In genomic region chr3:32599328-32599727, GRCm38 (mm10) we compare ENCODE assay signal across 11 mouse cellular contexts.
"Had no signal": no experiment of that assay in that cellular context is flagged by ENCODE, and none has a peak within 500 bp of the region (broad histone marks: within the 10 kb centered on the region; RNA-seq: fewer than 3 reads in every experiment).

No protein-coding gene starts in this region.

- H3K9ac ChIP-seq: limb, embryonic 12.5 days; midbrain, embryonic 12.5 days had no signal

- H3K9me3 ChIP-seq: limb, embryonic 12.5 days; midbrain, embryonic 12.5 days had no signal

- H3K4me2 ChIP-seq: limb, embryonic 12.5 days; midbrain, embryonic 12.5 days had no signal

- H3K27me3 ChIP-seq: limb, embryonic 12.5 days; midbrain, embryonic 12.5 days had no signal

- ATAC-seq: midbrain, embryonic 16.5 days had no signal

- H3K4me1 ChIP-seq: limb, embryonic 12.5 days; midbrain, embryonic 12.5 days had no signal

- DNase-seq: kidney, adult 18-20 months; kidney, postnatal 10 days; kidney, postnatal 4 days; lung, adult 18-20 months; right cerebral cortex, postnatal 25 days; thymus, adult 2 months; thymus, postnatal 25 days had no signal

- H3K4me3 ChIP-seq: layer of hippocampus, adult 2 months; limb, embryonic 12.5 days; midbrain, embryonic 12.5 days had no signal

- H3K27ac ChIP-seq: layer of hippocampus, adult 2 months; limb, embryonic 12.5 days; midbrain, embryonic 12.5 days had no signal
